Mouse (Mus musculus) layer of hippocampus, postnatal 10 days (tissue): ENCODE results near the gene H2-M10.6. TPM values are rescaled to one million over a fixed set of nuclear protein-coding genes. Genes with fewer than 3 reads are reported as not detected.

Experiments
- DNase-seq, 2 experiments: peaks; one replicate each; pipeline ENCODE4 v3.0.0; 2021; ENCODE audit warnings: low spot score in 2 of 2
- total RNA-seq, 2 experiments: library from RNA; stranded (reverse); gene quantifications; 2 replicates each; pipeline ENCODE4 v1.2.3; 2021

H2-M10.6 gene
- total RNA-seq, 2 experiments from 2014 or later = not detected

- no peak for DNase-seq
Observed at GRCm38 (mm10) chr17:36840961-36841445, 29.0 kb downstream of the H2-M10.6 start.

- no peak for DNase-seq
Observed at GRCm38 (mm10) chr17:36843696-36844095, 31.7 kb downstream of the H2-M10.6 start.

- no peak for DNase-seq
Observed at GRCm38 (mm10) chr17:36844286-36844719, 32.3 kb downstream of the H2-M10.6 start.

GRCm38 (mm10) chr17:36844725-36845124 is 32.8 kb downstream of the H2-M10.6 start:
- no peak for DNase-seq

- no peak for DNase-seq
Observed at GRCm38 (mm10) chr17:36848911-36849310, 36.9 kb downstream of the H2-M10.6 start.

GRCm38 (mm10) chr17:36849992-36850391 is 38.0 kb downstream of the H2-M10.6 start:
- no peak for DNase-seq

GRCm38 (mm10) chr17:36851200-36851599 is 39.2 kb downstream of the H2-M10.6 start:
- DNase-seq = no peak

GRCm38 (mm10) chr17:36851627-36852026 is 39.7 kb downstream of the H2-M10.6 start:
- no peak for DNase-seq

GRCm38 (mm10) chr17:36855484-36855883 is 43.5 kb downstream of the H2-M10.6 start:
- DNase-seq = no peak

- DNase-seq = no peak
Observed at GRCm38 (mm10) chr17:36856236-36856635, 44.3 kb downstream of the H2-M10.6 start.

GRCm38 (mm10) chr17:36858181-36858580 is 46.2 kb downstream of the H2-M10.6 start:
- no peak for DNase-seq

GRCm38 (mm10) chr17:36861680-36862079 is 49.7 kb downstream of the H2-M10.6 start:
- DNase-seq = no peak

Other genes starting within 250 kb of the H2-M10.6 start
- not detected for gene H2-M9, start 169.5 kb upstream of the H2-M10.6 start, total RNA-seq
- gene H2-M1, start 140.0 kb upstream of the H2-M10.6 start, total RNA-seq = not detected
- not detected for gene H2-M10.5, start 39.3 kb upstream of the H2-M10.6 start, total RNA-seq
- gene Trim26, start 25.0 kb downstream of the H2-M10.6 start, total RNA-seq = 10 to 100 TPM; 22.7 to 28.8 TPM
- gene Trim15, start 55.0 kb downstream of the H2-M10.6 start, total RNA-seq = not detected
- under 1 TPM in 1 of 2 experiments, not detected in 1; 0.16 TPM for gene Trim10, start 57.4 kb downstream of the H2-M10.6 start, total RNA-seq
- gene Trim40, start 78.0 kb downstream of the H2-M10.6 start, total RNA-seq = not detected
- gene Trim31, start 85.9 kb downstream of the H2-M10.6 start, total RNA-seq = not detected
- gene Rnf39, start 130.7 kb downstream of the H2-M10.6 start, total RNA-seq = 1 to 10 TPM; 4.9 to 5.4 TPM
- 100 to 1,000 TPM in 1 of 2 experiments, 10 to 100 TPM in 1; 88.2 to 100 TPM for gene Ppp1r11, start 139.6 kb downstream of the H2-M10.6 start, total RNA-seq
- gene Znrd1, start 146.4 kb downstream of the H2-M10.6 start, total RNA-seq = 10 to 100 TPM; 30.2 to 30.3 TPM
- 1 to 10 TPM; 4.8 to 5.3 TPM for gene Znrd1as, start 146.4 kb downstream of the H2-M10.6 start, total RNA-seq
- under 1 TPM; 0.53 to 0.83 TPM for gene 2410137M14Rik, start 169.1 kb downstream of the H2-M10.6 start, total RNA-seq
- 1 to 10 TPM; 3.2 to 3.7 TPM for gene H2-M5, start 177.4 kb downstream of the H2-M10.6 start, total RNA-seq
- gene Zfp57, start 189.0 kb downstream of the H2-M10.6 start, total RNA-seq = 10 to 100 TPM; 73.3 to 83.7 TPM
- 1 to 10 TPM; 3.2 to 4.3 TPM for gene Mog, start 211.2 kb downstream of the H2-M10.6 start, total RNA-seq
- gene Gabbr1, start 233.8 kb downstream of the H2-M10.6 start, total RNA-seq = 100 to 1,000 TPM; 594 to 649 TPM